ENCODE assay signal across 16 mouse cellular contexts in genomic region chr2:38014702-38015101, GRCm38 (mm10).
DNase-seq lines count a peak whose midpoint lies in the region; ATAC-seq and TF ChIP-seq lines count a peak whose summit lies in the region.
"Had no signal": no experiment of that assay in that cellular context is flagged by ENCODE, and none has a peak within 500 bp of the region (broad histone marks: within the 10 kb centered on the region; RNA-seq: fewer than 3 reads in every experiment).

No protein-coding gene starts in this region.

- H3K9me3 ChIP-seq in forebrain, embryonic 12.5 days: no peaks in the 10 kb centered on the region
- H3K9me3 ChIP-seq in forebrain, postnatal 0 days (ENCODE audit: low read length): no peaks in the 10 kb centered on the region
- H3K9me3 ChIP-seq in lung, embryonic 15.5 days: no peaks in the 10 kb centered on the region
- no peaks in the 10 kb centered on the region for H3K9me3 ChIP-seq in midbrain, embryonic 14.5 days (ENCODE audit: control insufficient read depth, low read length)
- H3K9me3 ChIP-seq: limb, embryonic 12.5 days; liver, embryonic 13.5 days had no signal

- no peaks in the 10 kb centered on the region for H3K36me3 ChIP-seq in forebrain, embryonic 12.5 days (replicated peaks)
- H3K36me3 ChIP-seq in forebrain, postnatal 0 days (ENCODE audit: insufficient read depth): no peaks in the 10 kb centered on the region
- H3K36me3 ChIP-seq in lung, embryonic 15.5 days: no peaks in the 10 kb centered on the region
- H3K36me3 ChIP-seq in midbrain, embryonic 14.5 days (ENCODE audit: control insufficient read depth, insufficient read depth, low read length): no peaks in the 10 kb centered on the region
- H3K36me3 ChIP-seq: limb, embryonic 12.5 days; liver, embryonic 13.5 days had no signal

- no peaks in the 10 kb centered on the region for H3K27me3 ChIP-seq in forebrain, embryonic 12.5 days
- no peaks in the 10 kb centered on the region for H3K27me3 ChIP-seq in forebrain, postnatal 0 days (ENCODE audit: insufficient read depth, low read length)
- H3K27me3 ChIP-seq in lung, embryonic 15.5 days: no peaks in the 10 kb centered on the region
- H3K27me3 ChIP-seq in midbrain, embryonic 14.5 days (ENCODE audit: control insufficient read depth, insufficient read depth, low read length): no peaks in the 10 kb centered on the region
- H3K27me3 ChIP-seq: limb, embryonic 12.5 days; liver, embryonic 13.5 days had no signal

- no peak for DNase-seq in forebrain, postnatal 0 days
- DNase-seq in lung, postnatal 14 days: no peak
- peak; percentile 39 for DNase-seq in retina, postnatal 1 day
- no peak for DNase-seq in retina, embryonic 14.5 days (ENCODE audit: low spot score)
- no peak for DNase-seq in midbrain, embryonic 14.5 days
- no peak for DNase-seq in frontal cortex, postnatal 36 days (ENCODE audit: low spot score in 2 of 2)
- DNase-seq: adrenal gland, postnatal 25 days; B cell, adult 2 months; gastrocnemius, postnatal 25 days; kidney, postnatal 10 days; liver, embryonic 13.5 days had no signal

- peaks cover 23% of the 10 kb centered on the region for H3K4me1 ChIP-seq in forebrain, embryonic 12.5 days
- H3K4me1 ChIP-seq in forebrain, postnatal 0 days (ENCODE audit: insufficient read depth): 0 out of 2 replicates have a peak, but pooled peaks cover 6% of the 10 kb centered on the region
- H3K4me1 ChIP-seq in lung, embryonic 15.5 days: peaks cover 26% of the 10 kb centered on the region
- peaks cover 21% of the 10 kb centered on the region for H3K4me1 ChIP-seq in midbrain, embryonic 14.5 days (ENCODE audit: control insufficient read depth, insufficient read depth, low read length)
- H3K4me1 ChIP-seq: liver, embryonic 13.5 days had no signal

- no peak overlapping the region for H3K4me2 ChIP-seq in forebrain, embryonic 12.5 days
- no peak overlapping the region for H3K4me2 ChIP-seq in forebrain, postnatal 0 days (ENCODE audit: low read depth)
- no peak overlapping the region for H3K4me2 ChIP-seq in lung, embryonic 15.5 days
- no peak overlapping the region for H3K4me2 ChIP-seq in midbrain, embryonic 14.5 days (ENCODE audit: low read length)
- H3K4me2 ChIP-seq: limb, embryonic 12.5 days; liver, embryonic 13.5 days had no signal

- H3K9ac ChIP-seq in forebrain, embryonic 12.5 days: no peak overlapping the region
- no peak overlapping the region for H3K9ac ChIP-seq in forebrain, postnatal 0 days
- H3K9ac ChIP-seq in lung, embryonic 15.5 days: no peak overlapping the region
- H3K9ac ChIP-seq in midbrain, embryonic 14.5 days (replicated peaks; ENCODE audit: low read length): no peak overlapping the region
- H3K9ac ChIP-seq: limb, embryonic 12.5 days; liver, embryonic 13.5 days had no signal

- no peak overlapping the region for H3K4me3 ChIP-seq in forebrain, embryonic 12.5 days (replicated peaks)
- H3K4me3 ChIP-seq in forebrain, postnatal 0 days (ENCODE audit: low read depth, low read length): no peak overlapping the region
- no peak overlapping the region for H3K4me3 ChIP-seq in lung, embryonic 15.5 days
- no peak overlapping the region for H3K4me3 ChIP-seq in midbrain, embryonic 14.5 days (replicated peaks; ENCODE audit: low read depth, low read length)
- H3K4me3 ChIP-seq: left cerebral cortex, adult 2 months; limb, embryonic 12.5 days; liver, embryonic 13.5 days; myocyte had no signal

- 70% methylated on average over 1 of the region's 1 CpGs for WGBS in forebrain, embryonic 12.5 days
- 56% methylated on average over 1 of the region's 1 CpGs for WGBS in forebrain, postnatal 0 days
- 41% methylated on average over 1 of the region's 1 CpGs for WGBS in lung, embryonic 15.5 days
- WGBS in midbrain, embryonic 14.5 days: 85% methylated on average over 1 of the region's 1 CpGs

- peak overlapping the region; percentile 67; the same call in 1 of the 2 replicates for H3K27ac ChIP-seq in forebrain, embryonic 12.5 days
- H3K27ac ChIP-seq in forebrain, postnatal 0 days (ENCODE audit: low read depth, low read length): no peak overlapping the region
- H3K27ac ChIP-seq in lung, embryonic 15.5 days: 0 out of 2 replicates have a peak overlapping the region, but pooled peaks have one; percentile 9
- H3K27ac ChIP-seq in midbrain, embryonic 14.5 days (replicated peaks; ENCODE audit: low read depth, low read length): 0 out of 2 replicates have a peak overlapping the region, but pooled peaks have one; percentile 5
- H3K27ac ChIP-seq: left cerebral cortex, adult 2 months; liver, embryonic 13.5 days had no signal

- peak; percentile 27; the same call in 1 of the 2 replicates for ATAC-seq in forebrain, embryonic 12.5 days (ENCODE audit: low FRiP score)
- no peak for ATAC-seq in forebrain, postnatal 0 days
- ATAC-seq in lung, embryonic 15.5 days (ENCODE audit: borderline replicate concordance, extremely low read depth, low FRiP score, low TSS enrichment): 0 out of 2 replicates have a peak, but pooled peaks have one; percentile 14
- ATAC-seq in midbrain, embryonic 14.5 days (ENCODE audit: low FRiP score, low TSS enrichment): peak; percentile 34; the same call in 1 of the 2 replicates

- no peak for TF ChIP-seq CTCF in forebrain, postnatal 0 days (IDR thresholded peaks at IDR 0.05; ENCODE audit: low read depth)
